Mouse (Mus musculus): ENCODE data around the gene Morn3.

The Morn3 gene

DNA sequence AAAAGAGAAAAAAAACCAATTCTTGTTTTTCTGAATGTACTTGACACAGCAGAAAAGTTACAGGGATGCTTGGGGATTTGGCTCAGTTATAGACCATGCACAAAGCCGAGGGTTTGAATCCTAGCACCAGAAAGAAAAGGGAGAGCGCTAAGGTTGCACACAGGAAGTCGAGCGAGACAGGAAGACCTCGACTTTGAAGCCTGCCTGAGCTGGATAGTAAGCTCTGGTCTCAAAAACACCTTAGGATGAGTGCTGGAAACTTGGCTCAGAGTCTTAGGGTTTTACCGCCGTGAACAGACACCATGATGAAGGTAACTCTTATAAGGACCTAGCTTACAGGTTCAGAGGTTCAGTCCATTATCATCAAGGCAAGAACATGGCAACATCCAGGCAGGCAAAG, 25.4 kb downstream of the Morn3 start:
- no peak for DNase-seq

DNA sequence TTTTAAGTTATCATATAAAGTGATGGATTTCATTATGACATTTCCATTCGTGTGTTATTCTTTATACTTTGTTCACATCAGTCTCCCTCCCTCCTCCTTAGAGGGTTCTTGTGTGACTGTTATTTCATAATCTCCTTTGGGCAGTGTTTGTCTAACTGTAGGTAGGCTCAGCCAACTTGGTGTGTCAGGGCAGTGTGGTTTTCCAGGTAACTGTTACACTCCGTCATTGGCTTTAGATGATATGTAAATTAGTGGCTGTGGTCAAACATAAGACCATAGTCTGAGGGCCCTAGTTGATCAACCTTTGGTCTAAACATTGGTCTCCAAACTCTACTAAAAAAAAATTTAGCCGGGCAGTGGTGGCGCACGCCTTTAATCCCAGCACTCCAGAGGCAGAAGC, 26.4 kb downstream of the Morn3 start:
- DNase-seq = no peak

DNA sequence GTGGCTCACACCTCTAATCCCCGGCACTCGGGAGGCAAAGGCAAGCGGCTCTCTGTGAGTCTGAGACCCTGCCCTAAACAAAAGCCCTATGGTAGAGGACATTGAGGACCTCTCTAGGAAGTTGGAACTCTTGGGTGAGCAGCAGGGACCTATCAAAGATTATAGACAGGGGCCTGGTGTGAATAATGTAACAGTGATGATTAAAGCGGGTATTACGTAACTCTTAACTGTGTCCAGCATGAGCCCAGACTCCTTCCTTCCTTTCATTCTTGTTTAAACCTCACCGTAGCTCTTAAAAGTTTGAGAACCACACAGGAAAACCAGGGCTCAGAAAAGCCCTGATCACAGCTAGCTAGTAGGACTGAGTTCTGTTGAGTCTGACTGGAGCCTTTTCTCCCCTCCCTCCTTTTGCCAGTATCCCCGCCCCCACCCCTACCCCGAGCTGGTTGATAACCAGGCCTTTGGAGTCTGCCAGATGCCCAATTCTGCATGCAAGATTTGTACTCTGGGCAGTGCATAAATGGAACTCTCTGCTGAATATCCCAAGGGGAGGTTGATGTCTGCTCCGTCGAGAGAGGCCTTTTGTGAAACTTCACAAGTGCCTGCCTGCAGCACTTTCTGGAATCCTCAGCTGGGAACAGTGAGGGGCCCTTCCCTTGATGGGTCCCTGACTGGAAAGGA, 27.3 kb downstream of the Morn3 start:
- peak; percentile 26 for DNase-seq

- DNase-seq = no peak
Observed at GRCm38 (mm10) chr5:123017504-123017903, 29.3 kb downstream of the Morn3 start.

GRCm38 (mm10) chr5:123015915-123016314, 30.9 kb downstream of the Morn3 start:
- peak; percentile 28 for DNase-seq

DNA sequence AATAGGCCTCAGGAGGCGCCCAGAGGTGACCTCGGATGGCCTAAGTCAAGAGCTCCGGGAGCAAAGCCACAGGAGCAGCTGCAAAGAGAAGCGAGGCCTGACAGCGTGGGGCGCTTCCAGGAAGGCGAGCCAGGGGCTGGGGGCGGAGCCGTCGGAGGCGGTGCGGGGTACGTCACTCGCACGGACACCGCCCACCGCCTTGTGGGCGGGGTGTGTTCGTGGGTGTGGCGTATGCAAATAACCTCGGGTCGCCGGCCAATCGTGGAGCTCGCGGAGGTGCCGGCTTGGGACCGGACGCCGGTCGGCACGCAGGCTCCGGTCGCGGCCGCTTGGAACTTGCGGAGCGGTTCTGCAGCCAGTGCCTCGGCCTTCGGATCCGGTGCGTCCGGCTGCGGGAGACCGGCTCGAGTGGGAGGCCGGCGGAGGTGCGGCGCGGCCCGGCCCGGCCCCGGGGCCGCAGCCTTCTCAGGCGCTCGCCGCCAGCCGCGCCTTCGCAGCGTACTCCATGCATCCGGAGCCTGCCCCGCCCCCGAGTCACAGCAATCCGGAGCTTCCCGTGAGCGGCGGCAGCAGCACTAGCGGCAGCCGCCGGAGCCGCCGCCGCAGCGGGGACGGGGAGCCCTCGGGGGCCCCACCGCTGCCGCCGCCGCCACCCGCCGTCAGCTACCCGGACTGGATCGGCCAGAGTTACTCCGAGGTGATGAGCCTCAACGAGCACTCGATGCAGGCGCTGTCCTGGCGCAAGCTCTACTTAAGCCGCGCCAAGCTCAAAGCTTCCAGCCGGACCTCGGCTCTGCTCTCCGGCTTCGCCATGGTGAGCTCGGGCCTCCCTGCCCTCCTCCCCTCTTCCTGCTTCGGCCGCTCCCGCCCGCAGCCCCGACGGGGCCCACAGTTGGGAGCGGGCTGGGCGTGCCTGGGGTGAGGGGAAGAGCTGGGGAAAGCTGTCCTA, 31.8 kb downstream of the Morn3 start, which contains the start of gene Orai1:
Gene Orai1 (plus strand): TSS at position 322 of the 949 bp plus-strand sequence.
- peak; percentile 99 for DNase-seq

DNA sequence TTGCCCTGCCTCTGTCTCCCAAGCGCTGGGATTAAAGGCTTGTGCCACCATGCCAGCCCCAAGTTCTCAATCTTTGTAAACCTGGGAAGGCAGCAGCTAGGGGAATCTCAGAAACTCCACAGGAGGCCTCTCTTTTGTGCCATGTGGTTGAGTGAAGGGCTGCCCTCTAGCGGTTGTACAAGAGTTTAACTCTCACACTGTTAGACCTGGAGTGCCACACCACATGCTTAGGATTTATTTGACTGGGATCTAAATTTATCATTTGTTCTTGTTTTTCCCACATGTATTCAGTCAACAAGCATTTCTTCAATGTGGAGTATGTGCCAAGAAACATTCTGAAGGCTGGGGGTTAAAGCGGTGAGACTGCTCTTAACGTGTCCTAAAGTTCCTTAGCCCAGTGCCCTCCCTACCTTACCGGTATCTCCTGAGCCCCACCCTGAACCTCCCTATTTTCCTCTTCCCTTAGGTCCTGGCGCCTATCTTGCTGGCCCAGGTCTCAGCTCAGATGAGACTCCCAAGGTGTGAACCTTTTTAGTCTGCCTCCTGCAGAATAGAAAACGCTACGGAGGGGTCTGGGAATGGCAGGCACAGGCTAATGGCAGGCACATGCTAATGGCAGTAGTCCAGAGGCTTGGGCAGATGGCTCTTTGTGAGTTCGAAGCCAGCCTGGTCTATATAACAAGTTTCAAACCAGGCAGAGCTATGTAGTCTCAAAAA, 33.1 kb downstream of the Morn3 start:
- DNase-seq = peak; percentile 80

DNA sequence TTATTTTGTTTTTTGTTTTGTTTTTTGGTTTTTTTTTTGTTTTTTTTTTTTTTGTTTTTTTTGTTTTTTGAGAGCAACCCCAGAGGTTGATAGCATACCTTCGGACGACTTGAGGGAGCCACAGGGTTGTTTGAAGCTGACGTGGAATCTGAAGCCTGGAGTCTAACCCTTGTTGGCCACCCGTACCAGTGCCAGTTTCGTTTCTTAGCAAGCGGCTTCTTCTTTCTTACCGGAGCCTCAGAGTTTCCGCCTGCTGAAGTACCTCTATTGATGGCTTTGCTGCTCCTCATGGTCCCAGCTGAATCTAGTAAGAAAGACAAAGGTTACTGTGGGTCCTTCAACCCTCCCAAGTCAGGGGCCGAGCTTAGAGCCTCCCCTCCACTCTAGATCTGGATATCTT, 35.1 kb downstream of the Morn3 start:
- no peak for DNase-seq

DNA sequence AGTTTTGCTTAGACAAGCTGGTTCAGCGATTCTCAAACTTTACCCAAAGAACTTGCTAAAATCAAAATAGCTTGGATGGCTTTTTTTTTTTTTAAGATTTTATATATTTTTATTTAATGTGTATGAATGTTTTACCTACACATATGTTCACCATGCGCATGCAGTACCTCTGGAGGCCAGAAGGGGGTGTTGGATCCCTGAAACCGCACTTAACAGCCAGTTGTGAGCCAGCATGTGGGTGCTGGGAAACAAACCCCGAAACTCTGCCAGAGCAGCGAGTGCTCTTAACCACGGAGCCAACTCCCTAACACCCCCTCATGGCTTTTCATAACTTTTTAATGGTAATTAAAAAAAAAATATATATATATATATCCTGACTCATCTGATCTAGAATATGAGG, 36.0 kb downstream of the Morn3 start:
- DNase-seq = no peak

GRCm38 (mm10) chr5:123009873-123010272, 36.9 kb downstream of the Morn3 start:
- DNase-seq = no peak

- DNase-seq = no peak
Observed at GRCm38 (mm10) chr5:123008877-123009493, 37.8 kb downstream of the Morn3 start.

- DNase-seq = no peak
Observed at GRCm38 (mm10) chr5:123005716-123006592, 40.9 kb downstream of the Morn3 start.

- no peak for DNase-seq
Observed at GRCm38 (mm10) chr5:123000901-123001300, 45.9 kb downstream of the Morn3 start.

DNA sequence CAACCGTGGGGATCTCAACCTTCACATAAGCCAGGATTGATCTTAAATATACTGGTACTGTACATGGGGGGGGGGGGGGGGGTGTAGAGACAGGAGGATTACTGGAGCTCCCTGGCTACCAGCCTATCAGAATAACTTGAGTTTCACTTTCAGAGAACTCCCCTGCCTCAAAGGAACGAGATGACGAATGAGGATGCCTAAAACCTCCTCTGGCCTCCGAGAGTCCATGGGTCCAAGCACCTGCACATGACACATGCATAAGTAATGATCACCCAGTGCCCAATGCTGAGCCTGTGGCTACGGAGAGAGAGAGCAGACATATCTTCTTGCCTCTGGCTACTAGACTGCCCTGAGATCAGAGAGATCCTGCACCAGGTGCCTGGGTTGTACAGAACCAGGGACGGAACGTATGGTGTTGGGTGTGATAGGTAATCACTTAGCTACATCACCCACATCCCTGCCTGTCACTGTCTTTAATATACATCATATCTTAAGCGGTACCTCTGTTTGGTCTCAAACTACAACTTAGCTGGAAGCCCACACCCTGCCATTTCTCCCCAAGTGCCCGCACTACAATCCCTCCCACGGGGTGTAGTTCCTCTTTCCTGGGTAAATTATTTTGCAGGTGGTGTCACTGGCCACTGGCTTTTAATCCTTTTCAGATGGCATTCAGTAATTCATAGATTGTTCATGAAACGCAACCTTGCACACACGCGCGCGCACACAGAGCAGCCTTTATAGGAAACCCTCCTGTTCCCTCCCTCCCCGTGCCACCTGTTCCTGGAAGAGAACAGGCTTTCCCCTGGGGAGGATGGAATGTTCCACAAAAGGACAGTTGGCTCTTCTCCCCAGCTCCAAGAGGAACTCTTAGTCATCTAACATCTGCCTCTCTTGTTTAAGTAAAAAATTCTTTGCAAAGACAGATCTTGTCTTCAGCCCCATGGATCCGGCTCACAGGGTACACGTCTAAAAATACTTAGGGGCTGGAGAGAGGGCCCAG, 49.3 kb downstream of the Morn3 start:
- DNase-seq = no peak

DNA sequence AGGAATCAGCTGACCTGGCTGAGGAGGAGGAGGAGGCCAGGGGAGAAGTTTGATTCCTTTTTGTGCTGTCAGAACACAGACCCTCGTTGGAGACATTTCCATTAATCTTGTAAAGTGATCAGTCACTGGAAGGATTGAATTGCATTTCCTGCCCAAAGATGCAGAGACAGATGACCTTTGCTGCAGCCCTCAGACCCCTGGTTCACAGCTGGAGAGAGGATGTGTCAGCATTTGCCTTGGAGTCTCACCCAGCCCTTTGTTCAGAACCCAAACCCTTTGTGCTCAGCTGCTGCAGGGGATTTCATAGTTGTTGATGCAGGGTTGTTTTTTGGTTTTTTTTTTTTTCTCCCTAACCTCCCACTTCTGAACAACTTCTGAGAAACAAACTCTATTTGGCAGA, 51.9 kb downstream of the Morn3 start:
- no peak for DNase-seq

GRCm38 (mm10) chr5:122994303-122994846, 52.4 kb downstream of the Morn3 start:
- DNase-seq = peak; percentile 96

GRCm38 (mm10) chr5:122993811-122994210, 53.0 kb downstream of the Morn3 start:
- no peak for DNase-seq

GRCm38 (mm10) chr5:122991350-122992004, 55.3 kb downstream of the Morn3 start:
- DNase-seq = no peak

- no peak for DNase-seq
Observed at GRCm38 (mm10) chr5:122990411-122991160, 56.2 kb downstream of the Morn3 start.

All from lung, postnatal 14 days (tissue).